ENCODE assay signal across 24 mouse cellular contexts in the genomic region with DNA sequence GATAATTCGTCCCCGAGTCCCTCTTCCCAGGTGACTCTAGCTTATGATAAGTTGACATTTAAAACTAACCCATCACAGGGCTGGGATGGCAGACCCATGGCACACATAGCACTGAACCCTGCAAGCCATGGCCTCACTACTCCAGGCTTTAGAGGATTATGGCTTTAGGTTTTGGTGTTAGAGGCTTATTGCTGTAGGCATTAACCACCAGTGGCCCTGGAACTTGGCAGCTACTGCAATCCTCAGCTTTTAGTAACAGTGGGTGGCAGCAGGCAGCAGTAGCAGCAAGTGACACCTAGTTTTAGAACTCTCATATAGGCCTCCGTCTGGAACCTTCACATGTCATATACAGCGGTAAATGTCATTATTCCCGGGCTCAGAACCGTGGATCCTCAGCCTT. TPM values are rescaled to one million over a fixed set of nuclear protein-coding genes. Genes with fewer than 3 reads are reported as not detected.
A peak's percentile ranks its signal among the peaks of the same experiment; 100 is the strongest.
DNase-seq lines count a peak whose midpoint lies in the region.
"Had no signal": no experiment of that assay in that cellular context is flagged by ENCODE, and none has a peak within 500 bp of the region (broad histone marks: within the 10 kb centered on the region; RNA-seq: fewer than 3 reads in every experiment).

No protein-coding gene starts in this region.

- peak; percentile 44 to 74 for DNase-seq in frontal cortex, postnatal 36 days (ENCODE audit: low spot score in 2 of 2)
- DNase-seq in frontal cortex, postnatal 25 days (ENCODE audit: low spot score in 2 of 2): no peak
- peak; percentile 52 to 86 for DNase-seq in left cerebral cortex, postnatal 25 days (ENCODE audit: low spot score in 2 of 2)
- no peak for DNase-seq in left cerebral cortex, postnatal 4 days
- peak; percentile 86 for DNase-seq in brain, adult 2 months (ENCODE audit: low read depth, low spot score)
- DNase-seq in left cerebral cortex, postnatal 36 days (ENCODE audit: low spot score in 2 of 2): peak; percentile 54 to 59
- DNase-seq in adrenal gland, postnatal 10 days: no peak
- DNase-seq: adrenal gland, adult 8-10 months; cerebellum, adult 11 months; cerebellum, adult 9-11 months; heart, adult 2 months; heart, postnatal 10 days; kidney, adult 9 months; kidney, postnatal 10 days; lung, adult 2 months; lung, postnatal 10 days; thymus, adult 2 months; thymus, postnatal 36 days had no signal

- intact Hi-C loops in left cerebral cortex, postnatal 25 days (cut with DNase I): no loop called here
- intact Hi-C loops in left cerebral cortex, postnatal 4 days (cut with DNase I): no loop called here
- intact Hi-C loops in left cerebral cortex, postnatal 36 days (cut with DNase I): no loop called here

RNA-seq across cellular contexts. Expression of gene Neurl1a, which starts 26.0 kb away (rescaled TPM):
- 100 to 1,000 TPM; 188 to 191 TPM for total RNA-seq in left cerebral cortex, postnatal 25 days (2021)
- 10 to 100 TPM; 42.6 to 54.8 TPM for total RNA-seq in left cerebral cortex, postnatal 4 days (2021)
- 100 to 1,000 TPM; 201 to 207 TPM for total RNA-seq in left cerebral cortex, postnatal 36 days (2021)
- 10 to 100 TPM; 13.6 to 19.4 TPM for total RNA-seq in adrenal gland, postnatal 10 days (2021)
- total RNA-seq: hematopoietic stem cell, adult 5-6 weeks had no signal

RNA-seq across cellular contexts. Expression of gene Calhm3, which starts 47.1 kb away (rescaled TPM):
- not detected for total RNA-seq in left cerebral cortex, postnatal 25 days (2021)
- total RNA-seq in left cerebral cortex, postnatal 4 days (2021): not detected
- total RNA-seq in left cerebral cortex, postnatal 36 days (2021): not detected
- total RNA-seq in adrenal gland, postnatal 10 days (2021): not detected
- total RNA-seq: adrenal gland, adult 8-10 months; common myeloid progenitor, adult 5-6 weeks; gastrocnemius, adult 8-10 months; gastrocnemius, postnatal 4 days; heart, adult 2 months; heart, postnatal 10 days; hematopoietic stem cell, adult 5-6 weeks; layer of hippocampus, postnatal 25 days; megakaryocyte-erythroid progenitor cell, adult 5-6 weeks had no signal

Comparison
In these comparisons a context has a peak if more than half of its experiments do, and no peak if none do; other contexts are left out.
1. DNase-seq: peak in frontal cortex, postnatal 36 days (2 of 2), left cerebral cortex, postnatal 25 days (2 of 2), brain, adult 2 months (single experiment) and left cerebral cortex, postnatal 36 days (2 of 2); none in frontal cortex, postnatal 25 days (0 of 2), left cerebral cortex, postnatal 4 days (single experiment) and adrenal gland, postnatal 10 days (single experiment).